Mouse (Mus musculus) heart, adult 8-10 months (tissue): ENCODE results near the gene Gjb3. TPM values are rescaled to one million over a fixed set of nuclear protein-coding genes. Genes with fewer than 3 reads are reported as not detected.
A peak's percentile ranks its signal among the peaks of the same experiment; 100 is the strongest.

ENCODE experiments used
- DNase-seq: peaks from one replicate; pipeline ENCODE4 v3.0.0; 2022; ENCODE audit warnings: low spot score
- total RNA-seq, 4 experiments: library from RNA; stranded (reverse); gene quantifications; 2 replicates each; pipeline ENCODE4 v1.2.4; 2022

Gjb3 gene
- total RNA-seq, 4 experiments from 2014 or later: 0.14 TPM; not detected in 3

DNA sequence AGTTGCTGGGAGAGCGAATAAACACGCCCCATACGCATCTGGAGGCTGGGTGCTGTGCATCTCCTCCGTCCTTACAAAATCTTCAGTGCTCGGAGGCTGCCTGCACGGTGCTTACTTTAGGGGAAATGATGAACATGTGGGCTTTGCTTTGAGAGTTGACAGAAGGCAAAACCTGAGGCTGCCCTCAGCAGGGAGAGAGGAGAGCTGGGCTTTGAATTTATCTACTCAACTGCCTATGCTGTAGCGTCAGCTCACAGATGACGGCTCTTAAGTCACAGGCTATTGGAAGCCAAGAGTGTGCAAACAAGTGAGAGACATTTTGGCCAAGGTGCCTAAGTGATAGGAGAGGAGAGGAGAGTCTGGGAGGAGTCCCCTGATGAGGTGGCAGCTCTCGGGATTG is 51.4 kb downstream of the Gjb3 start:
- no peak for DNase-seq

- peak; percentile 72 for DNase-seq
These were observed 52.1 kb downstream of the Gjb3 start for GRCm38 (mm10) chr4:127278451-127279001.

Other genes starting within 250 kb of the Gjb3 start
- 1 to 10 TPM; 1.0 to 3.1 (median 2.4) TPM for gene Tmem35b, start 207.2 kb downstream of the Gjb3 start, total RNA-seq
- gene Dlgap3, start 161.6 kb downstream of the Gjb3 start, total RNA-seq: under 1 TPM; 0.06 to 0.98 (median 0.25) TPM
- 10 to 100 TPM; 55.6 to 65.7 (median 60.7) TPM for gene Smim12, start 87.1 kb downstream of the Gjb3 start, total RNA-seq
- 10 to 100 TPM in 2 of 4 experiments, 1 to 10 TPM in 2; 7.5 to 10.8 (median 9.1) TPM for gene Gja4, start 16.8 kb downstream of the Gjb3 start, total RNA-seq
- gene Gjb4, start 23.2 kb upstream of the Gjb3 start, total RNA-seq: not detected
- gene Gjb5, start 27.3 kb upstream of the Gjb3 start, total RNA-seq: under 1 TPM; 0.16 to 0.59 (median 0.30) TPM